Mouse (Mus musculus) hindbrain, embryonic 16.5 days (tissue): ENCODE measurements around the gene Zfp655. TPM values are rescaled to one million over a fixed set of nuclear protein-coding genes. Genes with fewer than 3 reads are reported as not detected.
"Not testable (repeated sequence)": the region's sequence is repeated elsewhere in the genome, so short reads cannot be mapped to it uniquely, and the experiment has no call there.

ENCODE experiments used
- ATAC-seq: fragments of 200-750 bp; cut with Nextera tagmentation; 2 replicates; pipeline ENCODE4 v1.8.0; 2017; ENCODE audit warnings: moderate TSS enrichment, moderate library complexity
- H3K27ac ChIP-seq: fragments of 300-500 bp; sonication (generic); 2 replicates; pipeline ENCODE4 v1.5.1; 2014; ENCODE audit warnings: low read depth, mild to moderate bottlenecking, control low read depth, low read length, moderate library complexity
- H3K27me3 ChIP-seq: fragments of 300-500 bp; sonication (generic); replicated peaks from 2 replicates; pipeline ENCODE4 v1.6.1; 2014; ENCODE audit warnings: low read length; ENCODE audit not compliant: control insufficient read depth, insufficient read depth
- H3K36me3 ChIP-seq: fragments of 300-500 bp; sonication (generic); 2 replicates; pipeline ENCODE4 v1.6.1; 2014; ENCODE audit warnings: mild to moderate bottlenecking, low read length, moderate library complexity, mixed read lengths; ENCODE audit not compliant: control insufficient read depth, insufficient read depth
- H3K4me1 ChIP-seq: fragments of 300-500 bp; sonication (generic); 2 replicates; pipeline ENCODE4 v1.6.1; 2014; ENCODE audit warnings: low read depth, low read length; ENCODE audit not compliant: control insufficient read depth, insufficient read depth
- H3K4me2 ChIP-seq: fragments of 300-500 bp; sonication (generic); 2 replicates; pipeline ENCODE4 v1.6.1; 2014; ENCODE audit warnings: mild to moderate bottlenecking, low read length, control low read depth, moderate library complexity
- H3K4me3 ChIP-seq: fragments of 300-500 bp; sonication (generic); 2 replicates; pipeline ENCODE4 v1.5.1; 2014; ENCODE audit warnings: mild to moderate bottlenecking, low read length, control low read depth, moderate library complexity
- H3K9ac ChIP-seq: fragments of 300-500 bp; sonication (generic); 2 replicates; pipeline ENCODE4 v1.6.1; 2014; ENCODE audit warnings: low read depth, mild to moderate bottlenecking, control low read depth, low read length, moderate library complexity
- H3K9me3 ChIP-seq: fragments of 300-500 bp; sonication (generic); 2 replicates; pipeline ENCODE4 v1.6.1; 2014; ENCODE audit warnings: mild to moderate bottlenecking, low read length, moderate library complexity; ENCODE audit not compliant: control insufficient read depth
- WGBS: fragments of 180-500 bp; shearing (Covaris S2); extraction: QIAGEN DNeasy Blood & Tissue Kit; methylation state at CpG from one replicate; pipeline ENCODE4 v1.1.7; 2014; 5-methylcytosine and 5-hydroxymethylcytosine counted together
- polyA plus RNA-seq: library from polyadenylated mRNA; unstranded; fragments of >200 nt; fragmentation: Nextera tagmentation; extraction: Ambion mirVana; gene quantifications from 2 replicates; pipeline ENCODE4 v1.2.1, GENCODE M21; 2015

Gene Zfp655
- polyA plus RNA-seq, 1 experiment from 2014 or later: 27.2 TPM

GRCm38 (mm10) chr5:145214679-145215078 lies 16.8 kb upstream of the Zfp655 start:
- ATAC-seq: no peak
- H3K4me1 ChIP-seq: no peaks in the 10 kb centered on the region
- 70% methylated on average over 4 of the region's 4 CpGs for WGBS
- peaks cover 31% of the 10 kb centered on the region for H3K36me3 ChIP-seq
- no peak overlapping the region for H3K27ac ChIP-seq
- no peak overlapping the region for H3K4me2 ChIP-seq
- no peak overlapping the region for H3K9ac ChIP-seq
- H3K9me3 ChIP-seq: no peaks in the 10 kb centered on the region
- no peak overlapping the region for H3K4me3 ChIP-seq
- H3K27me3 ChIP-seq: no peaks in the 10 kb centered on the region

DNA sequence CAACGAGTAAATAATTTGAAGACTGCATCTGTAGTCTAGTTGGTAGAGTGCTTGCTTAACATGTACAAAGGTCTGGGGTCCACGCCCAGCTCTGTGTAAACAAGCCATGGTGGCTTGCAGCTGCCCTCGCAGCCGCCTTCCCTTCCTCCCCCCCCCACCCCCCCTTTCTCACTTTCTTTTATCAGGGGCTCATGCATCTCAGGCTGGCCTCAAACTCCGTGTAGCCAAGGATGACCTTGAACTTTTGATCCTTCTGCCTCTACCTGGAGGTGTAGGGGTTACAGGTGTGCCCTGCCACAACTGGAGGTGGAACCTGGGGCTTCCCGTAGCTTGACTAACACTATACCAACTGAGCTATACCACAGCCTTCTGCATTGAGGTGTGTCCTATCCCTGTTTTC lies 13.8 kb upstream of the Zfp655 start:
- H3K9me3 ChIP-seq: no peaks in the 10 kb centered on the region
- H3K4me1 ChIP-seq: no peaks in the 10 kb centered on the region
- no peaks in the 10 kb centered on the region for H3K27me3 ChIP-seq
- ATAC-seq: no peak
- H3K4me3 ChIP-seq: no peak overlapping the region
- H3K27ac ChIP-seq: no peak overlapping the region
- H3K36me3 ChIP-seq: peaks cover 36% of the 10 kb centered on the region
- 90% methylated on average over 6 of the region's 6 CpGs for WGBS
- H3K4me2 ChIP-seq: no peak overlapping the region
- no peak overlapping the region for H3K9ac ChIP-seq

- Histone ChIP-seq H3K4me3 (no peak overlapping the region), H3K4me1 (no peaks in the 10 kb centered on the region), H3K27me3 (no peaks in the 10 kb centered on the region), H3K9me3 (no peaks in the 10 kb centered on the region), H3K36me3 (peaks cover 35% of the 10 kb centered on the region), H3K4me2 (no peak overlapping the region), H3K9ac (no peak overlapping the region), H3K27ac (no peak overlapping the region)
- ATAC-seq: no peak
- 95% methylated on average over 21 of the region's 21 CpGs for WGBS
Observed at GRCm38 (mm10) chr5:145218206-145218605, 13.3 kb upstream of the Zfp655 start.

- peaks cover 31% of the 10 kb centered on the region for H3K36me3 ChIP-seq
Observed at GRCm38 (mm10) chr5:145218671-145219070, 12.8 kb upstream of the Zfp655 start.

DNA sequence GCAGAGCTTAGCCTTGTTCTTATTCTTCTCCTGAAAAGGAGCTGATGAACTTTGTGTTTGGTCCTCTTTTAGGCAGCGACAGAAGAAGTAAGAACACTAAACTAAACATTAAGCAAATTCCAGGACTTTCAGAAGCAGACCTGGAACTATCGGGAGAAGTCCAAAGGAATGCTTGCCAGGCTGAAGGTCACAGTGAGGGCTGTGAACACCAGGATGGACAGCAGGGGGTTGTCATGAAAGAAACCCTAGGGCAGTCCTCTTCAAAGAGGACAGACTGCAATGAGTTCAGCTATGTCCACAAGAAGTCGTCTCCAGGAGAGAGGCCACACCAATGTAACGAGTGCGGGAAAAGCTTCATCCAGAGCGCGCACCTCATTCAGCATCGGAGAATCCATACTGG lies 11.5 kb upstream of the Zfp655 start:
- H3K36me3 ChIP-seq: peaks cover 28% of the 10 kb centered on the region
- no peak overlapping the region for H3K4me2 ChIP-seq
- H3K27ac ChIP-seq: no peak overlapping the region
- H3K4me1 ChIP-seq: no peaks in the 10 kb centered on the region
- ATAC-seq: no peak
- H3K4me3 ChIP-seq: no peak overlapping the region
- 89% methylated on average over 8 of the region's 8 CpGs for WGBS
- H3K27me3 ChIP-seq: no peaks in the 10 kb centered on the region
- H3K9me3 ChIP-seq: no peaks in the 10 kb centered on the region
- H3K9ac ChIP-seq: no peak overlapping the region

More at GRCm38 (mm10) chr5:145218671-145219070, 12.8 kb upstream of the Zfp655 start:
- Histone ChIP-seq H3K9me3 (no peaks in the 10 kb centered on the region), H3K27me3 (no peaks in the 10 kb centered on the region), H3K9ac (no peak overlapping the region), H3K4me1 (no peaks in the 10 kb centered on the region), H3K4me3 (no peak overlapping the region), H3K4me2 (no peak overlapping the region), H3K27ac (no peak overlapping the region)
- WGBS: 96% methylated on average over 20 of the region's 20 CpGs
- no peak for ATAC-seq

- Histone ChIP-seq H3K27me3 (no peaks in the 10 kb centered on the region), H3K4me1 (no peaks in the 10 kb centered on the region), H3K9ac (no peak overlapping the region), H3K9me3 (no peaks in the 10 kb centered on the region), H3K4me3 (no peak overlapping the region), H3K36me3 (peaks cover 25% of the 10 kb centered on the region), H3K27ac (no peak overlapping the region), H3K4me2 (no peak overlapping the region)
- no peak for ATAC-seq
- 90% methylated on average over 5 of the region's 5 CpGs for WGBS
Observed at GRCm38 (mm10) chr5:145222840-145223239, 8.7 kb upstream of the Zfp655 start.

DNA sequence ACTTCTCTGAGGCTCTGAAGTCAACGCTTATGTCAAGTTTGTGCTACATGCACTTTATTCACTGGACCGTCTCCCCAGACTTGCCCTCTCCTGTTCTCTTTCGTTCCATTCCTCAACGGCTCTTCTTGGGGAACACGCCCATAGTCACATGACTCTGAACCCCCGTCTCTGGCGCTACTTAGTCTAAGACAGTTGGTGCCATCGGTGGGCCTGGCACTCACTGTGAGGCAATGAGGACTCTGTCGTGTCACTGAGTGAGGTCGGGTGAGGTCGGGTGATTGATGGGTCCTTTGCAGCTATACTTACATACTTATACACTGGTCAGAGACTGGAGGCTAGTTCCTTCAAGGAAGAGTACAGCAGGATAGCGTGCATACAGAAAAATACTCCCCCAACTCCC lies 8.1 kb upstream of the Zfp655 start:
- 85% methylated on average over 12 of the region's 12 CpGs for whole genome bisulfite sequencing
- no peaks in the 10 kb centered on the region for H3K4me1 ChIP-seq
- H3K27me3 ChIP-seq: no peaks in the 10 kb centered on the region
- H3K9ac ChIP-seq: no peak overlapping the region
- no peaks in the 10 kb centered on the region for H3K9me3 ChIP-seq
- no peak for ATAC-seq
- H3K27ac ChIP-seq: no peak overlapping the region
- H3K4me2 ChIP-seq: no peak overlapping the region
- peaks cover 23% of the 10 kb centered on the region for H3K36me3 ChIP-seq
- H3K4me3 ChIP-seq: no peak overlapping the region

GRCm38 (mm10) chr5:145226453-145226852 lies 5.1 kb upstream of the Zfp655 start:
- Histone ChIP-seq H3K4me2 (no peak overlapping the region), H3K27ac (no peak overlapping the region), H3K36me3 (peaks cover 5% of the 10 kb centered on the region), H3K9ac (no peak overlapping the region), H3K4me3 (no peak overlapping the region), H3K27me3 (no peaks in the 10 kb centered on the region), H3K9me3 (no peaks in the 10 kb centered on the region), H3K4me1 (peaks cover 3% of the 10 kb centered on the region; the same call in 1 of the 2 replicates)
- whole genome bisulfite sequencing: 62% methylated on average over 2 of the region's 2 CpGs
- ATAC-seq: no peak

- H3K36me3 ChIP-seq, H3K9me3 ChIP-seq, H3K4me3 ChIP-seq, H3K4me2 ChIP-seq, ATAC-seq, H3K27ac ChIP-seq, H3K9ac ChIP-seq, H3K27me3 ChIP-seq: not testable (repeated sequence)
- WGBS: 85% methylated on average over 6 of the region's 6 CpGs
- peaks cover 15% of the 10 kb centered on the region for H3K4me1 ChIP-seq
Observed at GRCm38 (mm10) chr5:145229283-145229682, 2.2 kb upstream of the Zfp655 start.

DNA sequence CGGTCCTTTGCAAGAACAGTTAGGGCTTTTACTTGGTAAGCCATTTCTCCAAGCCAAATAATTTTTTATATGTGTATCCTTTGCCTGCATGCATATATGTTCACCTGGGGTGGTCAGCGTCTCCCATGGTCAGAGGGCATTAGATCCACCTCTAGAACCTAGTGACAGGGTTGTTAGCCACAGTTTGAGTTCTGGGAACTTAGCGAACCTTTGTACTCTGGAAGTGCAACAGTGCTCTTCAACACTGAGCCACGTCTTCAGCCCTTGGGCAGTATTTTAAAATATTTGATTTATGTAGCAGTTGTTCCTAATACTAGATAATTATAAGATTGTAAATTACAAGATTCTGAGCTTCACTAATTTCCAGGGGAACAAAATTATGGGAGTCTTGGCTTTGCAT lies 874 bp upstream of the Zfp655 start:
- no peak overlapping the region; the same call in 1 of the 2 replicates for H3K9ac ChIP-seq
- WGBS: 88% methylated on average over 4 of the region's 4 CpGs
- H3K9me3 ChIP-seq: no peaks in the 10 kb centered on the region
- peak overlapping the region; percentile 84 for H3K4me2 ChIP-seq
- H3K27ac ChIP-seq: no peak overlapping the region
- peaks cover 15% of the 10 kb centered on the region for H3K4me1 ChIP-seq
- no peaks in the 10 kb centered on the region for H3K27me3 ChIP-seq
- H3K4me3 ChIP-seq: peak overlapping the region; percentile 99
- H3K36me3 ChIP-seq: peaks cover 11% of the 10 kb centered on the region
- ATAC-seq: no peak
